Mouse (Mus musculus) cerebellum, adult 9-10 months (tissue): Measurements from ENCODE around the gene Elovl3.
"Not testable (repeated sequence)": the region's sequence is repeated elsewhere in the genome, so short reads cannot be mapped to it uniquely, and the experiment has no call there.

Source experiments
- DNase-seq: peaks from one replicate; pipeline ENCODE4 v3.0.0; 2022

Elovl3 gene

DNA sequence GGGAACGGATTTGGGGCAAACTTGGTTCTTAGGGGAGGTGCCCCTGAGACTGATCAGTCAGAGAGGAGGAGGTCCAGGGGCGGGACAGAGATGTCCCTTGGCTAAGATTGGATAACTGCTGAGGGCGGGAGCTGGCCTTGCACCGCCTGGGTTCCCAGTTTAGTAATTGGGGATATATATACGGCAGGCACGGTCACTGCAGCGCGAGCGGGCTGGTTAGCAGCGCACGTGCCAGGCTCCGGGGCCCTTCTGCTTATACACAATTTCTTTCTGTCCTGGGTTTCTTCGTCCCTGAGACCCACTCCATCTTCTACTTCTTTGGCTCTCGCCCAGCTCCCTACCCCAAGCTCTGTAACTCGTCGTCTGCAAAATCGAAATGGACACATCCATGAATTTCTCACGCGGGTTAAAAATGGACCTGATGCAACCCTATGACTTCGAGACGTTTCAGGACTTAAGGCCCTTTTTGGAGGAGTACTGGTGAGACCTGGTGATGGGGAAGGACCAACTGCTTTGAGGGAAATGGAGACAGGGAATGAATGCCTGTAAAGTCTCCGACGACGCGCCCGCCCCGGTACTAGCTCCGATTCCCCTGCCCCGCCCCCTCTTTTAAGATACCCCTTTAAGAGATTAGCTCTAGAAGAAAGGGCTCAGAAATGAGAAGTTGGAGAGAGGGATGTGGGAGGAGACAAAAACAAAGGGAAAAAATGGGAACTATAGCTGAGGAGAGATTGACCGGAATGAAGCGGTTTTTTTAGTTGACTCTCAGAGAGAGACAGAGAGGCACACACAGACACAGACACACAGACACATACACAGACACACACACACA lies at the start of gene Elovl3:
Gene Elovl3, plus strand, starts transcription at position 204 of the 832 bp plus-strand sequence.
- DNase-seq: no peak

- no peak for DNase-seq
Measured at GRCm38 (mm10) chr19:46085185-46085584, 46.5 kb upstream of the Elovl3 start.

DNA sequence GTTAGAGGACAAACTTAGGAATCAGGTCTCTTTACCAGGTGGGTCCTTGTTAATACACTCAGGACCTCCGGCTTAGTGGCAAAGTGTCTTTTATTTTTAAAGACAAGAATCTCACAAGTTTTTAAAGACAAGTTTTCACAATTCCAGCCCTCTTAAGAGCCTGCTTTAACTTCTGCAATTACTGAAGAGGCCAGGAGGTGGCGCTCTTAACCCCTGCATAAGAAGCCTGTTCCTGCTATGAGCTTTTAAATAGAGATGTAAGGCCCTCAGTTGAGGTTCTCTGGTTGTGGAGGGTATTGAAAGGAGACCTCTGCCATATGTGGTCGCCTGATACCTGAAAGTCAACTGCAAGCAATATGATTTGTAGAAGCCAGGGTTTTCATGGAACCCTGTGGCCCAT lies 45.4 kb upstream of the Elovl3 start:
- peak; percentile 56 for DNase-seq

GRCm38 (mm10) chr19:46087871-46088270 lies 43.8 kb upstream of the Elovl3 start:
- DNase-seq: no peak

DNA sequence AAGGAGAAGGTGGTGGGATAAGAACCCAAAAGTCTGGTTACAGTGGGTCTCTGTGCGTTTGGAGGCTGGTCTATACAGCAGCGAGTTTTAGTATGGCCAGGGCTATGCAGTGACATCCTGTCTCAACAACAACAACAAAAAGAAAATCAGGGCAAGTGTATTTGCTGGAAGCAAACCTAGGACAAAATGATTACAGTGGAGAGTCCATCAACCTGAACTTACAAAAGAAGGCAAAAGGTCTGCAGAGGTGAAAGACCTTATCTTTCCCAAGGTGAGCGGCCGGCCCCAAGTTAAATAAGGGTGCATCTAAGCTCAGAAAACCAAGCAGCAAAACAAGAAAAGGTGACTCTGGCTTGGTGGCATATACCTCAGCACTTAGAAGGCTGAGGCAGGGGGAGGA lies 40.1 kb upstream of the Elovl3 start:
- no peak for DNase-seq

- DNase-seq: no peak
Measured at GRCm38 (mm10) chr19:46094144-46094543, 37.6 kb upstream of the Elovl3 start.

DNA sequence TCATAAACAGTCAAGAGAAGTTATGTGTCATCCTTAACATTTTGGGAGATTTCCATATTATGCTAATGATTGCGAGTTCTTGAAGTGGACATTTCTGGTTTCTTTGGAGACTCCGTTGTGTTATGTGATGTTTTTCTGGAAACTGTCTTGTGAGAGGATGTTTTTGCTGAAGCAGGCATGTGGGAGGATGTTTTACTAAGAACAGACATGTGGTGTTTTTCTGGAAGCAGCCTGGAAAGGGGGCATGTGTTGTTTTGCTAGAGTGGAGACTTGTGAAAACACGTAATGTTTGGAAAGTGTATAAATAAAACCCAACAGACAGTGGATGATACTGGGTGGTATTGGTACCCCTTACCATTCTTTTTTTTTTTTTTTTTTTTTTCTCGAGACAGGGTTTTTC lies 36.4 kb upstream of the Elovl3 start:
- DNase-seq: no peak

GRCm38 (mm10) chr19:46096396-46096795 lies 35.3 kb upstream of the Elovl3 start:
- DNase-seq: no peak

DNA sequence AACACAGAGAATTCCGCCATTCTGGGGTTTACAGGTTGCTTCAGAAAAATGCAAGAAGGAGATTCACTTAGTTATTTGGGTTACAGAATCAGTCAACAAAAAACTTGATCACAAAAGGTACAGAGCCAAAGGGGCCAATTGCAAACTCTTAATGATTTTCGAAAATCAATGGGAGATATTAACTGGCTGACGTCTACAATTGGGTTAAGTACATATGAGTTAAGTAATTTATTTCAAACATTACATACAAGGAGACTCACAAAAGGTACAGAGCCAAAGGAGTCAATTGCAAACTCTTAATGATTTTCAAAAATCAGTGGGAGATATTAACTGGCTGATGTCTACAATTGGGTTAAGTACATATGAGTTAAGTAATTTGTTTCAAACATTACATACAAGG lies 32.1 kb upstream of the Elovl3 start:
- no peak for DNase-seq

DNA sequence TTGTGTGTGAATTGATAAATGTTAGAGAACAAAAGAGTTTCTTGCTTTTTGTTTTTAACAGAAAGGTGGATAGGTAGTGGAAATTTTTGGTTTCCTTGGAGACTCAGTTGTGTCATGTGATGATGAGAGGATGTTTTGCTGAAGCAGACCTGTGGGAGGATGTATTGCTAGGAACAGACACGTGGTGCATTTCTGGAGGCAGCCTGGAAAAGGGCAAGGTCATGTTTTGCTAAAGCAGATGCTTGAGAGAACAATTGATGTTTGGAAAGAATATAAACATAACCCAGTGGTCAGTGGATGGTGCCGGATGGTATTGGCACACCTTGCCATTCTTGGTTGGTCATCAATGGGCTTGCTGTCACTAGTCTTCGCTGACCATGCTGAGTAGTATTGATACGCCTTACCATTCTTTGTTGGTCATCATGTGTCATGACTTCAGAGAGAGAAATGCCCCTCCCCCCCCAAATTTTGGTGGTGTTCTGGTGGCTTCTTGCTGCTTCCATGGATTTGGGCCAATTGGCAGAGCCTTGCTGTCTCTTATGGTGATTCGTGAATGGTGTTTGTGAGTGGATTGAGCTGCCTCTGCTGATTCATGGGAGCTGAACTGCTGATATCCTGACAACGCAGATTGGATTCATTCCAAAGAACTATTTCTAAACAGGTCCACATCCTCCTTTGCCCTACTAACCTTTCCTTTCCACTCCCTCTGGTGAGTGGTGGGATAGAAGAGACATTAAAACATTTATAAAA lies 28.1 kb upstream of the Elovl3 start:
- DNase-seq: no peak

- DNase-seq: no peak
Measured at GRCm38 (mm10) chr19:46104187-46104557, 27.5 kb upstream of the Elovl3 start.

- no peak for DNase-seq
Measured at GRCm38 (mm10) chr19:46110214-46110613, 21.5 kb upstream of the Elovl3 start.

- DNase-seq: no peak
Measured at GRCm38 (mm10) chr19:46110781-46111180, 20.9 kb upstream of the Elovl3 start.

- DNase-seq: no peak
Measured at GRCm38 (mm10) chr19:46114617-46115016, 17.1 kb upstream of the Elovl3 start.

GRCm38 (mm10) chr19:46119458-46119857 lies 12.2 kb upstream of the Elovl3 start:
- DNase-seq: no peak

- no peak for DNase-seq
Measured at GRCm38 (mm10) chr19:46120872-46121271, 10.8 kb upstream of the Elovl3 start.

DNA sequence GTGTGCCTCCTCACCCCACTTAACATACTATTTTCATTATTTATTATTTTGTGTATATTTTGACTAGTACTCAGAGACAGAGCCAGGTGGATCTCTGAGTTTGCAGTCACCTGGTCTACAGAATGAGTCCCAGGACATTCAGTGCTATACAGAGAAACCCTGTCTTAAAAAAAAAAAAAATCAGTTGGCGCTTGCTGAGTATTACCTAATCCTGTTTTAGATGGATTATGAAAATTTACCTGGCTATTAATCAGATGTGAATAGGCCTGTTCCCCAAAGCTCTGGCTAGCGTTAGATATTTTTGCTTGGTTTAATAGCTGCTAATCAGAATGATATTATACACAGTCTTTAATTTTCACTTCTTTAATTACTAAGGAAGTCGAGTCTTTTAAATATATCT lies 7.8 kb upstream of the Elovl3 start:
- no peak for DNase-seq

DNA sequence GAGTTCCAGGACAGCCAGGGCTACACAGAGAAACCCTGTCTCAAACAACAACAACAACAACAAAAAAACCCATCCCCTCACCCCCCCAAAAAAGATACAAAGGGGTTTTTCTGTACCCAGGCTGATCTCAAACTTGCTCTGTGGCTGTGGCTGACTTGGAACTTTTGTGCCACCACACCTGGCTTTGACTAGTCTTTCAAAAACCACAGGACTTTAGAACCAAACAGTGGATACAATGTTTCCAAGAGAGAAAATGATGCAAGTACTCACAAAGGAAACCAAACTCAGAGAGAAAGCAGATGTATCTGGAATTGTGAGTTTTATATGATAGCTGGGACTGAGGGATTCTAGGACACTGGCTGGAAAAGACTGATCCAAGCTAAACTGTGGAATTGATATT lies 7.0 kb upstream of the Elovl3 start:
- DNase-seq: no peak

- DNase-seq: no peak
Measured at GRCm38 (mm10) chr19:46126301-46126700, 5.4 kb upstream of the Elovl3 start.

DNA sequence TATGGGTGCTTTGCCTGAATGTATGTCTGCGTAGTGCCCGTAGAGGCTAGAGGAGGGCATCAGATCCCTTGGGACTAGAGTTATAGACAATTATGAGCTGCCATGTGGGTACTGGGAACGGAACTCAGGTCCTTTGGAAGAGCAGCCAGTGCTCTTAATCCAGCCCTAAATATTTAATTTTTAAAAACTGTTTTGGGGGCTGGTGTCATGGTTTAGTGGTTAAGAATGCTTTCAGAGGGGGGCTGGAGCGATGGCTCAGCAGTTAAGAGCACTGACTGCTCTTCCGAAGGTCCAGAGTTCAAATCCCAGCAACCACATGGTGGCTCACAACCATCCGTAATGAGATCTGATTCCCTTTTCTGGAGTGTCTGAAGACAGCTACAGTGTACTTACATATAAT lies 2.0 kb upstream of the Elovl3 start:
- DNase-seq: not testable (repeated sequence)

DNA sequence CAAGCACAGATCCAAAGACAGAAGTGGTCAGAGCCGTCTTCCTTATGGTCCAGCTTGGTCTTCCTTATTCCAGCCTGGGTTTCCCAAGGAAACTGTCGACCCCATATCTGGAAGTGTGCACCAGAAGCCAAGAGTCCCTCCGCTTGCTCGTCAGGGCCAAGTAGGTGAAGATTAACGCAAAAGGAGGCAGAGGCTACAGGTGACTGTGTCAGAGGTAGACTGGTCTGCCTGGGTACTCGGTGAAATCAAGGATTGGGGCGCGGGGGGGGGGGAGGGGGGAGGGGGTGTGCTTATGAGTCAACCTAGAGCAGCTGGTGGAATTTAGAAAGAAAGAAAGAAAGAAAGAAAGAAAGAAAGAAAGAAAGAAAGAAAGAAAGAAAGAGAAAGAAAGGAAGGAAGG lies 414 bp upstream of the Elovl3 start:
- DNase-seq: no peak

- no peak for DNase-seq
Measured at GRCm38 (mm10) chr19:46132577-46132976, 880 bp downstream of the Elovl3 start.

DNA sequence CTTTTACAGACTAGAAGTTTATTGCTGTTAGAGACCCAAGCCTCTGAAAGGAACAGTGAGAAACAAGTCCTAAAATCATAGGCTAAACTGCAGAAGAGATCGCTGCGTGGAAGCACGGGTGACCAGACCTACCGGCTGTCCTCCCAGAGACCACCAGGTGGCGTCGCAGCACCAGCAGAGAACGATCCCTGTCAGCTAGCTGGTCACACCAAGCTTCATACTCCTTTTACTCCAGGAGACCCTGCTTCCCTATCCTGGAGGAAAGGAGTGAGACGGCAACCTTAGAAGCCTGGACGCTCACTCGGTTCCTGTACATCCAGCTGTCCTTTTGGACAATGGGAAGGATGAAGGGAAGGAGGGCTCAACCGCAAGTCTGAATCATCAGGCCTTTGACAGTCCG lies 3.6 kb downstream of the Elovl3 start:
- peak; percentile 91 for DNase-seq
